Mouse (Mus musculus): Measurements from ENCODE around the gene Zfp771.

- TF ChIP-seq CTCF (IDR thresholded peaks at IDR 0.05; ENCODE audit: control insufficient read depth, insufficient read depth, low read length) (no peak), POLR2A (IDR thresholded peaks at IDR 0.05; ENCODE audit: borderline replicate concordance, control insufficient read depth, low read depth, low read length) (no peak)
Observed at GRCm38 (mm10) chr7:127234777-127235176, 9.3 kb upstream of the Zfp771 start.
